Mouse (Mus musculus): ENCODE results near the gene Robo1.

Gene Robo1

DNA sequence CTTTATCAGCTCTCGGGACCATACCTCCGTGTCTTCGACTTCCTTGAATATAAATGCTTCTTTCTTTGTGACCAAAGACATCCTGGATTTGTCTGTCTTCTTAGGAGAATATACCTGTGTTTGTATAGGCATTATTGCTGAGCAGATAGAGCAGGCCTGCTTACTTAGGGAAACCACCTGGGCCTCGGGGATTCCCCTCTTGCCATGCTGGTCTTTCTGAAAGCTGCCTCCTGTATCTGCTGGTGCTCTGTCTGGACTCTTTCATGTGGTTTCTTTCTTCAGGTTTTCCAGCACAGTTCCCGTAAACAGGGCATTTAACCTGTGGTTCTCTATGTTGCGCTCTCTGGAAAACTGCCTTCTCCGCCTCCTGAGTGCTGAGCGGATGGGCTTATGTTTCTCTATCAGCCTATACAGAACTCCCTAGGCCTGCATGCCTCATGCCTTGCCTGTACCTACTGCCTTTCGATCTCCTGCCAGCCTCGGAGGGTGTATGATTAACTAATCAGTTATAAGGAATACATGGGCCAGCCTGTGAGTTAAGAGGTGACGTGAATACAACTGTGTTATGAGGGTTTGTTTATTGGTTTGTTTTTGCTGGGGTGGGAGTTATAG is 370.9 kb downstream of the Robo1 start:
- no peak for DNase-seq (ENCODE audit: low spot score in 2 of 2)

DNA sequence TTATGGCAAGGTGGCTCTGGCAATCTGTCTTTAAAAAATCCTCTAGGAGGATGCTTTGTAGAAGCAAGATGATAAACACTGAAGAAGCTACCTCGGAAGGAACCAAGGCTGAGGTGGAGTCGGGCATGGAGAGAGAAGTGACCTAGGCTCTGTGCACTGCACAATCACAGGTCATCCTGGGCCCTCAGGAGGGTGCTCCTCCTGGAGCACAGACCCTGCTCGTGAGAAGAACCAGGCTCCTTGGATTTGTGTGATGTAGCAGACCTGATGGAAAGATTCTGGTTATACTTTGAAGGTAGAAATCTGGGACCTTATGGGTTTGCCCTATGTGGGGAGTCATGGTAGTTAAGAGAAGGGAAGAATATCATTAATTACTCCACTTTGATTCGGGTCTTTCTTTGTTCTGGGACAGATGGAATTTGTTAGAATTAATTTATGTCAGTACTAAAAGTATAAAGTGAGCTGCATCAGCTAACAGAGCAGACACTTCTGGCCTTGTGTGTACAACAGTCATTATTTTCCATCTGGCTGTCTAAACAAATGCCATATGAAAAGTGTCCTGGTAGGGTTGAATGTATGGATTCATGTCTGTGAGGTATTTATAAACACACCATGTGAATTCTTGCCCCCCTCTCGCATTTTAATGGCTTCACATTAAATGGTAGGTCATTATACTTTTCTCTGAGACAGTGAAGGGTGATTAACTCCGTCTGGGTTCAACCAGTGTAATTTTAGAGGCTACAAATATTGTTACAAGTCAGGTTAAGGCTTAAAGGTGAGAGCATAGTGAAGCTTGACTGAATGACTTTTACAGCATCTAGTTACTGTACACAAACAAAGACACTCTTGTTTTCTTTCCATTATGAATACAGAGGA is 377.7 kb downstream of the Robo1 start:
- no peak for DNase-seq (ENCODE audit: low spot score in 2 of 2)

DNA sequence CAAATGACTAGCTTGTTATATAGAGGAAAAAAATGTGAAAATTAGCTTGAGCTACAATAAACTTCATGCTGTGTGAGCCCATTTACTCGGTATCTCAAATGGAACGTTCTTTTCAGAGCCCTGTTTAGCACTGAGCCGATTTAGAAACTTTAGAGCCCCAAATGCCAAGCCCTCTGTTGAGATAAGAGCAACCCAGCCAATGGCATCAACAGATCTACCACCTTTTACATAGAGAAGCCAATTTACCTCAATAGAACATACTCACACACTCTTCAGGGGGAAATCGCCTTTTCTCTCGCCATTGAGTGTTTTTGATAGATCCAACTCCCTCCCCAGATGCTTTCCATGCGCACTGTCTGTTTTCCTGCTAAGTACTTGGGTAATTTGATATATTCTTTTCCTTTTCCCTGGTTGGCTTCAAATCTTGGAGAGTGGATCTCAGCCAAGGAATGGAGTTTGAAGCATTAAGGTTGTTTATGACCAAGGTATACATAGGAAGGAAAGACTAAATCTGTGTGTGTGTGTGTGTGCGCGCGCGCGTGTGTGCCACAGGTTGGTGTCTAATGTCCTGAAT is 378.5 kb downstream of the Robo1 start:
- DNase-seq (ENCODE audit: low spot score in 2 of 2), result no peak

DNA sequence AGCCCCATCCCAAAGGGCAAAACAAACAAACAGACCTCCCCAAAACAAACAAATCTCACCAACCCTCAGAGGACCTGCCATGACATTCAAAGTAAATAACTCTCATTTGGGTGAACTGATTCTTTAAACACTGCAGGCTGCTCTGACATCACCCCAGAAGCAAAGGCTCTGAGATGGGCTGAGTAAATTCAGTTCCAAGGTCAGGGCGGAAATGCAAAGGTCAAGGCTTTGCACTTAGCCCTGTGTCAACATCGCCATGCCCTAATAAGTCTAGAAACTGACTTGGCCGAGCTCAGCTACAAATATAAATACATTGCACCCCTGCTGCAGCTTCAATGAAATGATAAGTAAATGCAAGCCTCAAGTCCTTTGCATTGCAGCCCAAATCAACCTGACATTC is 379.5 kb downstream of the Robo1 start:
- no peak for DNase-seq (ENCODE audit: low spot score in 2 of 2)

DNA sequence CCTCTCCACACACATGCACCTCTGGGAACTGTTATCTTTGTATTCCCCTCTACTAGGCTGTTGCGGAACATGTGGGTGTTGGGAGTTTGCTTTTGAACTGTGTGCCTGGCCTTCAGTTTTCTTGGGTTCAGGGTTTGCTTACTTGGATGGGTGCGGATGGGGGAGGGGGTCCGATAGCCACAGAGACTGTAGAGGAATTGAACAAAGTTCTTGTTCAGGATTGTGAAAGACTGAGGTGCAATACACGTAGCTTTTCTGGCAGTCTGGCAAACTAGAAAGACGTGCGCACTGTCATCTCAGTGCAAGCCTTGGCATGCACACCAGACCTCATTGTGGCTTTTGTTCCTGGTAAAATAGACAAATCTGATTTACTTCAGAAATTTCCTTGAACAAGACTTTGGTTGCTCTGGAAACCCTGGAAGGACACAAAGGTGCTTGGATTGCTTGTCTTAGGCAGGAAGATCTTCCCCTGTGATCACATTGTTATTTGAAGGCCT is 380.1 kb downstream of the Robo1 start:
- no peak for DNase-seq (ENCODE audit: low spot score in 2 of 2)

DNA sequence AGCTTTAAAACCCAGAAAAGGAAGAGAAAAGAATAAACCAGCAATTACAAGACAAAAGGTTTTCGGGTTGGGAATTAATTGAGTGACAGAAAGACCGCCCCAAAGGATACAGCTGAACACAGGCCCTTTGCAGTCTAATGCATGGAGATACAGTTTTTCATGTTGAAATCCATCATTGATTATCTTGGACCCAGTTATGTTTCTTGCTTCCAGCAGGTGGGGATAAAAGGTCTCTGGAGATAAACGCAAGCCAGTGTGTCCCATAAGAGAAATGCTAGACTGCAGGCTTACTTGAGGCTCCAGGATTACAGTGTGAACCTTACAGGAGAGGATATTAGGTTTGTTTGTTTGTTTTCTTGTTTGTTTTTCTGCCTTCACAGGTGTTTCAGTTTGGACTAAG is 383.8 kb downstream of the Robo1 start:
- no peak for DNase-seq (ENCODE audit: low spot score in 2 of 2)

DNA sequence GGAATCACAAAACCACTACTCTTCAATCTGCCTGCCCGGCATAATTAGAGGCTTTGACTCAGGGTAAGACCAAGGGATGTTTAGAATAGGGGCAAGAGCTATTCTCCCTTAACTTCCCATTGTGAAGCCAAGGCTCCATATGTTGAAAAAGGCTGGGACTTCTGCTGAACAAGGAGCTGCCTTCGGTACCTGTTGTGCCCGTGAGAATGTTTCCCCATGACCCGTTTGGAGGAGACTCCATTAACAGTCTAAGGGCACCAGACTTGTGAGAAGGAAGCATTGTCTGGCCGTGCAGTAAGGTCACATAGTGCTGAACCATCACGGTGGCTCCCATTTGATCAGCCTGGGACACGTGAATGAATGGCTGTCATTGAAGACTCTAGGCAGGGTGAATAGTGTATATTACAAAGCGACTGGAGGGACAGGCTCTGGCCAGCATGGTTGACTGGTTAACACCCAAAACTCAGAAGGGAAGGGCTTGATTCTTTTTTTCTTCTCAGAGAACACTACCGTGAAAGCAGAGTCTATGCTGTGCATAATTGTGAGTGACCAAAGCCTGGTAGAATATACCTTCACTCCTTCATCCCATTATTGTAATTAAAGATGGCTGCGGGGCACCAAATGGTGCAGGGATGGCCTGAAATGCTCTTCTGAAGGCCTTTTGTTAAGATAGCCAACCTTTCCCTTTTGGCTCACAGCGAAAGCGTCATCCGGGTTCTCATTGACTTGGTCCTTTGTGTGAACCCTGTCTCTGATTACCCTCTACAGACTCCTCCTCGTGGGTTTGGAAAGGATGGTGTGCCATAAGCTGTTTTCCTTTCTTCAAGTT is 385.6 kb downstream of the Robo1 start:
- no peak for DNase-seq (ENCODE audit: low spot score in 2 of 2)

DNA sequence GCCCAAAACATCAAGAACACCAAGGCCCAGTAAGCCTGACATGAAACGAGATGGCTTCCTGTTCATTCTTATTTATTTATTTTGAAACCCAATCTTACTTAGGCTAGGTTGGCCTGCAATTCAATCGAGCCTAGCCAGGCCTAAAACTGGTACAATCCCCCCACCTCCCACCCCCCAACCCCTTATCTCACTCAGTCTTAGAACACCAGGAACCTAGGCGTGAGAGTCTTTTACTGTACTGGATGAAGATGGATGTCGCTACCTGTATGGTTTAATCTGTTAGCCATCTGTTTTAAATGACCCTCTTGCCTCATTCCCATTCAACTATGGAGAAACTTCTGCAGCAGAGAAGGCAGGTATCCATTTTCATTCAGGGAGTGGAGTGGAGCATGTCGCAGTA is 386.7 kb downstream of the Robo1 start:
- no peak for DNase-seq (ENCODE audit: low spot score in 2 of 2)

DNA sequence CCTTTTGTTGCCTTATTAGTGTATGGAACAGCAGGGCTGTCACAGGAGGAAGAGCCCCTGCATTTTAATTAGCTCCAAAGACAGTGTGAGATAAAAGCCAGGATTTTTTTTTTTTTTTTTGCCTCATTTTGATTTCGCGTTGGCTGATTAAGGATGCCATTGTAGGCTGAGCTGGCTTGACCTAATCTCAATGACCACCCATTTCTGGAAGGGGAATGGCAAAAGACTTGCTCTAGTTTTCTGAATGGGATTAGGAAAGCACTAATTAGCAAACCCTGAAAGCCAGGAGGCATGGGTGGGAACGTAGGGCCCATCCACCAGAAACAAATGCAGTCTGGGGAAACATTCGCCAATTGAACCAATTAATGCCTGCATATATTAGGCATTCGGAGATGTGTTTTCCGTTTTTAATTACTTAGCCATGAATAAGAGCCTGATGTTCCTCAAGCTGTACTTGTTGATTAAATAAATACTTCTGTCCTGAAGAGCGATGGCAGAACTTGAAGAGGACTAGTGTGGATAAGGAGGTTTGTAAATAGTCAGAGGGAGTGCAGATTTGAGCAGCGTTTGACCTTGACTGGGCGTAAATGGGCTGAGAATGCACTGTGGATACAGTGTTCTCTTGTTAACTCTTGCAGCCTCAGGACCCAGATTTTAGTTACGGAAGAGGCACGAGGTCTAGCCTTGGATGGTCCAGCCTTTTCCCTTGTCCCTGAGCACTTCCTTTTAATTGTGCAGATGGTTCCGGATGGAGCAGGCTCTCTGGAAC is 391.3 kb downstream of the Robo1 start:
- no peak for DNase-seq (ENCODE audit: low spot score in 2 of 2)

DNA sequence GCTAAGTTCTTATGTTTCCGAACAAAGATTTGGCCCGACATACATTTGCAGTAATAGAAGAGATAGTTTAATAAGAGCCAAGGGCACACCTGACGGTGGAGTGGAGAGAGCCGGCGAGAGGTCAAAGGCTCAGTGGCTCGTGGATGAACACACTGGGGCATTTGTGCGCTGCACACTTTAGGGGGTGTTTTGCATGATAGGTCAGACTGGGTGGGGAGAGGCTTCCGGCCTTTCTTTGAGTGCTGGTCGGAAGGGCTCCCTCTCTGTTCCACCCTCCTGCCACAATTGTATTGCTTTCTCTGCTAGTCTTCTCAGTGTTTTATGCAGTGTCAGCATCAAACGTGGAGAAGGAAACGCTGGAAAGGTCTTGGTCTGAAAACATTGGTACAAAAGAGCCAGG is 392.2 kb downstream of the Robo1 start:
- no peak for DNase-seq (ENCODE audit: low spot score in 2 of 2)

DNA sequence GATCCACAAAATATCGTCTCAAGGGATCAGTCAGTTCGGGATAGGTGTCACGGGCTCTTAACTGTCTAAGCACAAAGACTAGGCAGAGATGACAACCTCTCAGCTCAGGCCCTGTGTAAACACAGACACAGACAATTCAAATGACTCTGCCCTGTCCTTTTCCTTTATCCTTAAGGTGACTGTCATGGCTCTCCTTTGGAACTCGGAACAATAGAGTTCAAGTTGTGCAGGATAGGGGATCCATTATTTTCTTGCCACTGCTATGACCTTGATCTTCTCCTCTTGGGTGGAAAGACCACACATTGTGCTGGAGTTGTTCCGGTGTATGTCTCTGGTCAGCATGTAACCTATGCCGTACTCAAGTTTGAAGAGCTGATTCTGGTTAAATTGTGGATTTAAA is 395.4 kb downstream of the Robo1 start:
- no peak for DNase-seq (ENCODE audit: low spot score in 2 of 2)

DNA sequence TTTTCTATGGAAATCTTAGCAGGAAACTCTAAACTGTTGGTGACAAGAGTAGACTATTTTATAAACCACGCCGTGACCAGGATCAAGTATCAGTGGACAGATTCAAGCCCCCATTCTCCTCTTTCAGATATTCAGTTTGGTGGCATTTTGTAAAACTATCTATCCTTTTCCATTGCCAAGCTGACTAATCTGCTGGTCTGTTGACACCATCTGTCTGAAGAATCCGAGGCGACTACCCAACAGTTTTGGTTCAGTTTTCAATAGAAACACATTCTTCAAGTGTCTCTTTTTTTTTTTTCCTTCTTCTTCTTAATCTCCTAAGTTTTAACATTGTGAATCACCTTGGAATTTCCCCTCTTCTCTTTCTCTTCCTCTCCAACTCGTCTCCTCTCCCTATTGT is 397.7 kb downstream of the Robo1 start:
- DNase-seq (ENCODE audit: low spot score in 2 of 2), result no peak

DNA sequence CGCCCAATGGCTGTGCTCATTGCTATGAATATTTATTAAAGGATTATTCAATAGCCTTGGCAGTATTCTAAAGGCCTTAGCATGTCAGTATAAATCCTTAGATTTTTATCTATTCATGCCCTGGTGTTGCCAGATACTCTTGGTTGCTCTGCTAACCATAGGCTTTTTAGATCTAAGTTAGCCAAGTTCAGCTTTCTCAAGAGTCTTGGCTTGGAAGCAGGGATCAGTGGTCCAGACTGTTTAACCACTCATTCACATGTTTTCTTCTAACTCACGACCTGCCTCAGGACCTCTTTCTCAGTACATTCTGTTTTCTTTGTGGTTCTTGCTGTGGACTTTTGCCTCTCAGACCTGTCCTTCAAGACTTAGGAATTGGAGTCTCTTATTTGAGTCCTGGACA is 400.4 kb downstream of the Robo1 start:
- DNase-seq (ENCODE audit: low spot score in 2 of 2), result no peak

DNA sequence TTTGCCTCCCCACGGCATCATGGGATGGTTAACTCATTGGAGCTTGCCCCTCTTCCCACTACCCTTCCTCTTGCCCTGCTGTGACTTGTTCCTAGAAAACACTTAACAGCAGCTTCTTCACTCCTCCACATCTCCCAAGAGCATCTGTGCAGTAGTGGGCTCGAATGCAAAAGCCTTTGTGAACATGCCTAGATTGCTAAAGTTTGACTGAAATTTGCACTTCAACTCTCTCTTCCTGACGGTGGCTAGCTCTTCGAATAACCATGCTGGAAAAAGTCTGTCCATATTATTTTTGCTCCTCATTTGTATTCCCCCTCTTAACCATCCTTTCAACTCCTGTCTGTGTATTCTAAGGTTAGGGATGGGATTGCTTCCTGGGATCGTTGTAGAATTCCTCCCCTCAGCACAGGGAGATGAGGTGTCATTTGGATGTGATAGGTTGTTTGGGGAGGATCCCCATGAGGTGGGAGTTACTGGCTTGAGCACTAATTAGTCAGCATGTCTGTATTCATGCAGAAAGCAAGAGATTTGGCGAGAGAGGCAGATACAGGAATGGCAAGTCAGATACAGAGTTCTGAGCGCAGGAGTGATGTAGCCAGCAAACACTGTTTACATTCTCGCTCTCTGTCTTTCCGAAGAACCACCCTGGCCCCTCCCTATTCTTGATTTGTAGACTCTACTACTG is 409.2 kb downstream of the Robo1 start:
- DNase-seq (ENCODE audit: low spot score in 2 of 2), result no peak

DNA sequence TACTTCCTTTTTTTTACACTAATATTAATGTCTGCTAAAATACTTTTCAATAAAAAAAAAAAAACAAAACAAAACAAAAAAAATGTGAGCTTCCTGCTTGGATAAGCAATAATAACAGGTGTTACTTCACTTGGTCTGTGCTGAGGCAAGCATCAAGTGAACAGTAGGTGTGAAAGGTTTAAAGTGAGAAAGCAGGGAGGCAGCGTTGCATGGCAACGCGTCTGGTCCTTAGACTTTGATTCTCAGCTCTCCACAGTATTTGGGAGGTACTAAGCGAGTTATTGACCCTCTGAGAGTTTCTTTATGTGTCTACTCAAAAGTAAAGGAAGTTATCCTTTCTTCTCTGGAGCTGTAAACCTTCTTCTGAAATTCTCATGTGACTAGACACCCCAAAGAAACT is 411.0 kb downstream of the Robo1 start:
- no peak for DNase-seq (ENCODE audit: low spot score in 2 of 2)

DNA sequence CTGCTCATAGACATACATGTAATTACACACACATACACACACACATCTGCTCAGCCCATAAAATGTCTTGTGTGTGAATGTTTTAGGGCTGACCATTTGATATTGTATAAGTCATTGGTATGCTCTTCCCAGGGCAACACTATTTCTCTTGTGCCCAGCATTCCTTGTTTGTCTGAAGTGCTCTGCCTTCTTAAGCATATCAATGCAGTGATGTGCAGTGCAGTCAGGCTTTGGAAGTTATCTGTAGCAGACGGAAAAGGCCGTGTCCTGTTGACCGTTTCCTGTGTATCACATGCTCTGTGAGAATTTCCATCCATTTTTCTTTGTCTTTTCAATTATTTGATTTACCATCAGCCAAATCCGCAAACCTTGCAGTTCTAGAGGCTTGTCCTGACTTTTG is 412.9 kb downstream of the Robo1 start:
- DNase-seq (ENCODE audit: low spot score in 2 of 2), result no peak

DNA sequence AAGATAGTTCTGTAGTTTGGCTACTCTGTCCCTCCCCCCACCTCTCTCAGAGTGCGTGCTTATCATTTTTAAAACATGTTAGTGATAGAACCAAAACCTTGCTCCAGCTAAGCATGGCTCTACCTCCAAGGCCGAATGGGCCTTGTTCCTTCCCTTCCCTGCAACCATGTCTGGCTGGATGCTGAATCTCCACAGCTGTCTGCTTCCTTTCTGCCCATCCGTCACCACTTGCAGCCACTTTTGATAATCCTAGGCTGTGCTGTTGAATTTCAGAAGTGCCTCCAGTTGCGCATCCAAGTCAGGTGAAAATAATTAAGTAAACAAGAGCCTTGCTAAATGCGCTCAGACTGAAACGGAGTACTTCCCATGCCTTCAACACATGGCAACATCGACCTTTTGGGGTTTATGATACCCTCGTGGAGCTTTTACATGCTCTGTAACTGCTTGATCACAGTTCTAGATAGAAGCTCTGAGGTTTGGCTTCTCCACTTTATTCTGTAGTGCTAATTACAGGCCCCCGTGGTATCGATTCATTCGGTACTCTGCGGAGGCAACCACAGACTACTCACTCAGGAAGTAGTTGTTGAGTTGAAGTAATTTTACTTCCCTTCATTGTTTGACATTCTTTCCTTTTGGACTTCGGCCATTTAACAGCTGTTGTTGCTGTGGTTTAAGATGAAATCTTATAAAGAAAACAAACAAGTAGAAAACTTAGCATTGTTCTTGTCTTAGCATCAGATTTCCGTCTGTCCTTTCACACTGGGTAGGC is 413.8 kb downstream of the Robo1 start:
- DNase-seq (ENCODE audit: low spot score in 2 of 2), result no peak

DNA sequence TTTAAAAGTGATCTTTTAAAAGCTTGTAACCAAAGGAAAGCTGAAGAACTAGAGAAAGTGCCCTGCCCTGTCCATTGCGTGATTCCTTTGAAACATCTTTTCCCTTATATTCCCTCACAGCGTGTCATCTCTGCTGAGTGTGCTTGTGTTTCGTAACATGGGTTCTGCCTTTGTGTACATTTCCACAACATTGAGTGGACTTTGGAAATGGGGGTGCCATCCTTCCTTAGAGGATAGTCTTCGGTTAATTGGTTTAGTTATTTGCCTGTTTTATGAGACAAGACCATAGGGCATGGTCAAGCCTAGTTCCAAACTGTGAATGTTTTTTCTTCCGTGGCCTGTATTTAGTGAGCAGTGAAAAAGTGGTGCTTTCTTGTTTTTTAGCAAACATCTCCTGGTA is 426.1 kb downstream of the Robo1 start:
- no peak for DNase-seq (ENCODE audit: low spot score in 2 of 2)

DNA sequence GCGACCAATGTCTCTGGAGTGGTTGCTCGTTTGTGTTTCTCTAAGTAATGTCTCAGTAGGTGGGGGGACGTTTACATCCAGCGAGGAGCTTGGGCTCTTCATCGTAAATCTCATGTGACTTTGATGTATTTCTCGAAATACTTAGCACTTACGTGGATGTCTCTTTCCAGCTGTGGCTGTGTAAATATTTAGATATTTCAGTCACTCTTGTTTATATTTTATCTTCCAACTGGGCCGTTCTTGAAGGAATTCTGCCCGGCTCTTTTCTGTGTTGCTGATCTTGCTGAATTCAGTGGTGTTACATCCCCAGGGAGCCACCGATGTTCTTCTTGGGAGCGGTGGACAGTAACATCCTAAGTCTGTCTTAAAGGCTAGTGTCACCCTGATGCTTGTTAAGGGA is 427.1 kb downstream of the Robo1 start:
- no peak for DNase-seq (ENCODE audit: low spot score in 2 of 2)

DNA sequence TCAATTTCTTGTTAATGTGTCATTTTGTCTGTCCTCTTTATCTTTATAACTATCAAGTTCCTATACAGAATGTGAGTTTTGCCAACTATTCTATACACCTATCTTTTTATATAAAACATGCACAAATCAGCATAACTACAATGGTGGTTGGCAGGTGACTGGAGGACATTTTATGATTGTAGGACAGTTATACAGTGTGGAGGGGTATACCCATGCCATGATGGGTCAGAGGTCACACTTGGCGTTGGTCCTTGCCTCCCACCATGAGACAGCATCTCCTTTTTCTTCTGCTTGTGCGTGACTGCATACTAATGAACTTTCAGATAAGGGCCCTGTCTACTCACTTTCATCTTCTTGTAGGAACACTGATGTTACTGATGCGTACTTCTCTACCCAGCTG is 427.5 kb downstream of the Robo1 start:
- no peak for DNase-seq (ENCODE audit: low spot score in 2 of 2)

All from cerebellum, postnatal 4 days (tissue).